Mouse (Mus musculus): Measurements from ENCODE around the gene Ncapd2. TPM values are rescaled to one million over a fixed set of nuclear protein-coding genes. Genes with fewer than 3 reads are reported as not detected.
"Not testable (repeated sequence)": the region's sequence is repeated elsewhere in the genome, so short reads cannot be mapped to it uniquely, and the experiment has no call there.

Gene Ncapd2
- polyA plus RNA-seq, 1 experiment from 2014 or later: 5.9 TPM

DNA sequence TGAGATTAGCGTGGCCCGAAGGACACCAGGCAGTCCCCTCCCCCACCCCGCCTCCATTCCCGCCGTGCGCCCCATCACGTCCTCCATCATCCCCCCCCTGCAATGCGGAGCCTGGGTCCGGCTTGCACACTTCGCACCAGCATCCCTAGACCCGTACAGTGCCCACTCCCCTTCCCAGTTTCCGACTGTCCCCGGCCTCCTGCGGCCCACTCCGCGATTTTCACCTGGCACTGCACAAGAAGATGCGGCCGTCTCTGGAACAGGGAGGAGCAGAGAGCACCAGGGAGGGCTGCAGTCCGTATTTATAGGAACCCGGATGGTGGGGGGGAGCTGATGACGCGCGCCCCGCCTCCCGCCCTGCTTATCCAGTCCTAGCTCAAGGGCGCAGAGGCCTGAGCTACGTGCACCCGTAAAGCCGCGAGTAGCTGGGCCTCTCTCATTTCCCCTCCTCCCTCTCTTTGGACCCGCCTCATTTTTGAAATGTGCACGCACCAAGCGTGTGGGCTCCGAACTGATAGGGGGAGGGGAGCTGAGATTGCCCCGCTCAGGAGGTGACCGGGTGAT, 26.1 kb downstream of the Ncapd2 start:
- peak; percentile 98 for DNase-seq (ENCODE audit: low spot score)
- TF ChIP-seq EP300 (IDR thresholded peaks at IDR 0.05) (no peak), CTCF (IDR thresholded peaks at IDR 0.05) (no peak)
- WGBS: 3% methylated on average over 35 of the region's 36 CpGs
- Histone ChIP-seq H3K4me3 (ENCODE audit: low read depth, low read length) (peak overlapping the region; percentile 73), H3K4me2 (replicated peaks; ENCODE audit: low read depth, low read length) (peak overlapping the region; percentile 97), H3K27ac (ENCODE audit: low read length) (peak overlapping the region; percentile 90), H3K36me3 (ENCODE audit: insufficient read depth, low read length) (0 out of 2 replicates have a peak, but pooled peaks cover 6% of the 10 kb centered on the region), H3K9me3 (ENCODE audit: low read length) (no peaks in the 10 kb centered on the region), H3K4me1 (ENCODE audit: insufficient read depth, low read depth, low read length) (peaks cover 7% of the 10 kb centered on the region; the same call in 1 of the 2 replicates), H3K9ac (replicated peaks; ENCODE audit: low read depth) (peak overlapping the region; percentile 62), H3K27me3 (replicated peaks; ENCODE audit: insufficient read depth, low read length) (no peaks in the 10 kb centered on the region)
- ATAC-seq: peak; percentile 88

DNA sequence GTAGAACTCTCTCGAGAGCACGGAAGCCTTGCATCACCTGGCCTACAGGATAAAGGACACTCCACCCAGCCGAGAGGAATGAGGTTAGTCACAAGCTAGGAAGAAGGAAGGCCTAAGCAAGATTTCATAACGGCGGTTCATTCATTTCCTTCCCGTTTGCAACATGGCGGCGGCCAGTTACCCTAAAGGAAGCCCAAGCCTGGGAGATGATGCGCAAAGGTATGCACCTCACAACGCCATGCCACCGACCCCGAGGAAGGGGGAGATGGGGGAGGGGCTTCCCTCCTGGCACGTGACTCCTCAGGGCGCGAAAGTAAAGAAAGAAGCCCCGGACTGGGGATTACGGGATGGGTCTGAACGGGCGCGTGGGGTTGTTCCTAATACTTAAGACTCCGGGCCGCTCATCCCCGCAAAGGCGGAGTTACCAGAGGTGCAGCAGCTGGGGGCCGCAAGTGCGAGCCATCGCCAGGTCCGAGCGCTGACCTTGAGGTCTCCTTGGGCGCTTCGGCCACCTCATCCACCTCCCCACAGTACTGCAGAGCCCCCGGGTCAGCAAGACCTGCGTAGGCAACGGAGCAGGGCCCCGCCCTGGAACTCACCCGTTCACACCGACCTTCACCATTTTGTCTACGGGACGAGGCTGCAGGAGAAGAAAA, 26.7 kb downstream of the Ncapd2 start:
- 0% methylated on average over 39 of the region's 39 CpGs for WGBS
- peak; percentile 17 for ATAC-seq
- H3K9ac ChIP-seq (replicated peaks; ENCODE audit: low read depth): peak overlapping the region; percentile 62
- DNase-seq (ENCODE audit: low spot score): peak; percentile 91
- H3K36me3 ChIP-seq (ENCODE audit: insufficient read depth, low read length): 0 out of 2 replicates have a peak, but pooled peaks cover 7% of the 10 kb centered on the region
- peak overlapping the region; percentile 73 for H3K4me3 ChIP-seq (ENCODE audit: low read depth, low read length)
- peaks cover 7% of the 10 kb centered on the region; the same call in 1 of the 2 replicates for H3K4me1 ChIP-seq (ENCODE audit: insufficient read depth, low read depth, low read length)
- TF ChIP-seq EP300 (IDR thresholded peaks at IDR 0.05) (peak; percentile 54; the same call in 1 of the 2 replicates), CTCF (IDR thresholded peaks at IDR 0.05) (no peak)
- H3K9me3 ChIP-seq (ENCODE audit: low read length): no peaks in the 10 kb centered on the region
- peak overlapping the region; percentile 78 for H3K27ac ChIP-seq (ENCODE audit: low read length)
- no peaks in the 10 kb centered on the region for H3K27me3 ChIP-seq (replicated peaks; ENCODE audit: insufficient read depth, low read length)
- peak overlapping the region; percentile 97 for H3K4me2 ChIP-seq (replicated peaks; ENCODE audit: low read depth, low read length)

DNA sequence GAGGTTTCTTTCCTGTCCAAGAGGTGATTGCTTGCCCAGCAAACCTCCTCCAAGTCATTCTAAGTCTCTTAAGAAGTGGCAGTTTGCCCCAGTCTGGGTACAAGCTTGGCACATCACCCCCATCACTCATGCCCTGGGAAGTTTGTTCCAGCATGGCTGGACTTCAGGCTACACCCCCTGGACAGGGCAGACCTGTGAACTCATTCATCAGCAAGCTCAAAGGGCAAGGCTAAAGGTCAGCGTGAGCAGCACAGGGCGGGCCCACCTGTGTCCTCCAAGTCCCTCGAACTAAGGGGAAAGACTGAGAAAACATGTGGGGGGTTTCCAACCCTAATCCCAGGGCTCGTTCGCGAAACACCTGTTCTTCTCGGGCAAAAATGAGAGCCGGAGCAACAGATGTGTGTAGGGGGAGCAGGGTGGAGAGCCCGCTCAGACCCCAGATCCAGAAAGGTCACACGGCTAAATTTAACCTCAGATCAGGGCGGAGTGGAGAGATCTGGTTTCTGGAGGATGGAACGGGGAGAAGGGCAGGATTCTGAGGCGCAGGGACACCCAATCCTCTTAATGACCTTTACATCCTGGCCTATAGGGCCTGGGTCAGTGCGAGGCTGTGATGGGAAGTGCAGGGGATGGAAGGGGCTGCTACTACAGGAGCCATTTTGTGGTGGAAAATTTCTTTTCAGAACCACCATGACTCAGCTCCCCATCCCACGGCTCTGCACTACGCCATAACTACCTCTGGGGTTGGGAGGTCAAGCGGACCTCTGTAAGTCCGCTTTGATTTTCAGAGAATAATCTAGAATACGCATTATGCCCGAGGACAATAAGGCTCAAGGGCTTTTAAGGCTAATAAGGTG, 27.5 kb downstream of the Ncapd2 start:
- H3K36me3 ChIP-seq (ENCODE audit: insufficient read depth, low read length): 0 out of 2 replicates have a peak, but pooled peaks cover 7% of the 10 kb centered on the region
- no peak for DNase-seq (ENCODE audit: low spot score)

DNA sequence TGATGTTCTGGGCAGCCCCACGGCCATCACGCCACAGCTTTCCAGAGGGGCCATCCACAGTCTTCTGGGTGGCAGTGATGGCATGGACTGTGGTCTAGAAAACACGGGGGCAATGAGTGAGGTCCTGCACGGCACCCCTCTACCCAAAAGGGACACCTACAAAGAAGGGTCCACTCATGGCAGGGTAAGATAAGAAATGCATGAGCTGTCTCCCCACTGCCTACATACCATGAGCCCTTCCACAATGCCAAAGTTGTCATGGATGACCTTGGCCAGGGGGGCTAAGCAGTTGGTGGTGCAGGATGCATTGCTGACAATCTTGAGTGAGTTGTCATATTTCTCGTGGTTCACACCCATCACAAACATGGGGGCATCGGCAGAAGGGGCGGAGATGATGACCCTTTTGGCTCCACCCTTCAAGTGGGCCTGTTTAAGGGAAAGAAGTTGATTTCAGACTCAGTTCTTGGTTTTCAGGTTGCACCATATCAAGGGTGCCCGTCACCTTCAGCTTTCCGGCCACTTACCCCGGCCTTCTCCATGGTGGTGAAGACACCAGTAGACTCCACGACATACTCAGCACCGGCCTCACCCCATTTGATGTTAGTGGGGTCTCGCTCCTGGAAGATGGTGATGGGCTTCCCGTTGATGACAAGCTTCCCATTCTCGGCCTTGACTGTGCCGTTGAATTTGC, 28.7 kb downstream of the Ncapd2 start:
- 53% methylated on average over 8 of the region's 16 CpGs for WGBS
- not testable (repeated sequence) for ATAC-seq; H3K27ac ChIP-seq (ENCODE audit: low read length); H3K36me3 ChIP-seq (ENCODE audit: insufficient read depth, low read length); H3K9ac ChIP-seq (replicated peaks; ENCODE audit: low read depth); H3K4me1 ChIP-seq (ENCODE audit: insufficient read depth, low read depth, low read length); H3K4me3 ChIP-seq (ENCODE audit: low read depth, low read length); H3K9me3 ChIP-seq (ENCODE audit: low read length); H3K27me3 ChIP-seq (replicated peaks; ENCODE audit: insufficient read depth, low read length); H3K4me2 ChIP-seq (replicated peaks; ENCODE audit: low read depth, low read length); DNase-seq (ENCODE audit: low spot score)

More for the DNA sequence above, 27.5 kb downstream of the Ncapd2 start:
- Histone ChIP-seq H3K4me1 (ENCODE audit: insufficient read depth, low read depth, low read length) (peaks cover 7% of the 10 kb centered on the region; the same call in 1 of the 2 replicates), H3K4me3 (ENCODE audit: low read depth, low read length) (peak overlapping the region; percentile 73), H3K27ac (ENCODE audit: low read length) (peak overlapping the region; percentile 78), H3K4me2 (replicated peaks; ENCODE audit: low read depth, low read length) (peak overlapping the region; percentile 97), H3K27me3 (replicated peaks; ENCODE audit: insufficient read depth, low read length) (no peaks in the 10 kb centered on the region), H3K9ac (replicated peaks; ENCODE audit: low read depth) (0 out of 2 replicates have a peak overlapping the region, but pooled peaks have one; percentile 0), H3K9me3 (ENCODE audit: low read length) (no peaks in the 10 kb centered on the region)
- TF ChIP-seq CTCF (IDR thresholded peaks at IDR 0.05): no peak
- no peak for TF ChIP-seq EP300 (IDR thresholded peaks at IDR 0.05)
- WGBS: 9% methylated on average over 20 of the region's 20 CpGs
- no peak for ATAC-seq

DNA sequence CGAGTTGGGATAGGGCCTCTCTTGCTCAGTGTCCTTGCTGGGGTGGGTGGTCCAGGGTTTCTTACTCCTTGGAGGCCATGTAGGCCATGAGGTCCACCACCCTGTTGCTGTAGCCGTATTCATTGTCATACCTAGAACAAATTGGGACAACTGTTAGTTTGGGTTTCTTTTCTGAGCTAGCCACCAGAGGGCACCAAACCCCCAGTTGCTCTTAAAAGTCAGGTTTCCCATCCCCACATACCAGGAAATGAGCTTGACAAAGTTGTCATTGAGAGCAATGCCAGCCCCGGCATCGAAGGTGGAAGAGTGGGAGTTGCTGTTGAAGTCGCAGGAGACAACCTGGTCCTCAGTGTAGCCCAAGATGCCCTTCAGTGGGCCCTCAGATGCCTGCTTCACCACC, 29.5 kb downstream of the Ncapd2 start:
- not testable (repeated sequence) for ATAC-seq; H3K9me3 ChIP-seq (ENCODE audit: low read length); H3K27me3 ChIP-seq (replicated peaks; ENCODE audit: insufficient read depth, low read length); H3K36me3 ChIP-seq (ENCODE audit: insufficient read depth, low read length); H3K9ac ChIP-seq (replicated peaks; ENCODE audit: low read depth); H3K4me1 ChIP-seq (ENCODE audit: insufficient read depth, low read depth, low read length); H3K27ac ChIP-seq (ENCODE audit: low read length); H3K4me3 ChIP-seq (ENCODE audit: low read depth, low read length); H3K4me2 ChIP-seq (replicated peaks; ENCODE audit: low read depth, low read length)
- 7% methylated on average over 3 of the region's 5 CpGs for WGBS
- peak; percentile 82 for DNase-seq (ENCODE audit: low spot score)
- TF ChIP-seq CTCF (IDR thresholded peaks at IDR 0.05): peak; percentile 72
